Mouse (Mus musculus) liver, postnatal 0 days (tissue): ENCODE measurements around the gene Rsph1.

ENCODE experiments used
- CTCF ChIP-seq: sonication (generic); IDR thresholded peaks from 2 replicates; pipeline ENCODE4 v1.5.1; 2016; ENCODE audit warnings: antibody characterized with exemption, low read depth
- EP300 ChIP-seq: IDR thresholded peaks from 2 replicates; pipeline ENCODE4 v1.6.1; 2016; ENCODE audit warnings: antibody characterized with exemption, low read depth, mild to moderate bottlenecking

GRCm38 (mm10) chr17:31295892-31296781, 19.0 kb upstream of the Rsph1 start:
- TF ChIP-seq CTCF = no peak; the same call in 1 of the 2 replicates
- TF ChIP-seq EP300 = no peak
